Mouse (Mus musculus): ENCODE data around the gene Kcng1.

The Kcng1 gene

DNA sequence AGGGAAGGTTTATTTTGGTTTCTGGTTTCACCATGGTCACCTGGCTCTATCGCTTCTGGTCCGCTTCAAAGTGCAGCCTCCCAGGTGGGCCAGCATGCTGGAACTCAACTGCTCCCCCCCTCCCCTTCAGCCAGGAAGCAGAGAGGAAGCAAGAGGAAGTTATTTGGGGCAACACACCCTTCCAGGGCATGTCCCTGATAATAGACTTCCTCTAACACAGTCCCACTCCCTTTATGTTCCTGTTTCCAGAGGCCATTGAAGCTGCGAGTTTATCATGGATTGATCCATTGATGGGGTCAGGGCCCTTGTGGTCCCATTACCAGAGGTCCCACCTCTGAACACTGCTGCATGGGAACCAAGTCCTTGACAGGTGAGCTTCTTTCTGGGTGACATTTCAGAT lies 21.4 kb downstream of the Kcng1 start:
- DNase-seq (ENCODE audit: low read depth, low spot score) = no peak

DNA sequence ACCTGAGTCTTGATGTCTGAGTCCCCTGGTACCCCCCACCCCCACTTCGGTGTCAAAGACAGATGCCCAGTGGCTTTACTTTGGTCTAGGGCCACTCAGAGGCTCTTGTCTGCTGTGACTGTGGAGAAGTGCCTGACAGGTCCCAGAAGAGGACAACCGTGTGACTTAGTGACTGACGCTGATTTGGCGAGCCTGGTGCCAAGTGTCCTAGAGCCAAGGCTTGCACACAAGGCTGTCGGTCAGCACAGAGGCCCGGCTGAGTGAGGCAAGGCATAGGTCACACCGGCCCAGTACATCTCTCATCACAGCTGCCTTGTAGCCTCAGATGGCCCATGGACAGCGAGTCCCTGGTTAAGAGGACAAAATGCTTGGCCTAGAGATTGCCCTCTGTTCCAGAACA lies 22.5 kb downstream of the Kcng1 start:
- DNase-seq (ENCODE audit: low read depth, low spot score) = no peak

DNA sequence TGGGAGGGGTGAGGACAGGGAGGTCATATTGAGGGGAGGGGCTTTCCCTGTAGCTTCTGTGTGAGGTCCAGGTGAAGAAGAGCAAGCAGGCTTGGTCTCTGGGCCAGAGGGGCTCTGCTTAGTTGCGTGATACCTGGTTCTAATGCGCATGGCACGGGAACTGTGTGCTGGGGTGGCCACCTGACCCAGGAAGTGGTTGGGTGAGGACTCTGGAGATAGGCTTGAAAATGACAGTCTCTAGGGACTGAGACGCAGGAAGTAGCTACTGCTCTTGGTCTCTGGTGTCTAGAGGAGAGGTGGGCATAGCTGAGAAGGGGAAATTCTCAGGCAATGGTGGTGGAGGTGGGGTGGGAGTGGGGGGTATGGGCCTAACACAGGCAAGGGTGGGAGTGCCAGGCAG lies 24.3 kb downstream of the Kcng1 start:
- no peak for DNase-seq (ENCODE audit: low read depth, low spot score)

- DNase-seq (ENCODE audit: low read depth, low spot score) = no peak
These were observed 25.0 kb downstream of the Kcng1 start for GRCm38 (mm10) chr2:168256506-168256905.

GRCm38 (mm10) chr2:168253822-168254221 lies 27.7 kb downstream of the Kcng1 start:
- no peak for DNase-seq (ENCODE audit: low read depth, low spot score)

DNA sequence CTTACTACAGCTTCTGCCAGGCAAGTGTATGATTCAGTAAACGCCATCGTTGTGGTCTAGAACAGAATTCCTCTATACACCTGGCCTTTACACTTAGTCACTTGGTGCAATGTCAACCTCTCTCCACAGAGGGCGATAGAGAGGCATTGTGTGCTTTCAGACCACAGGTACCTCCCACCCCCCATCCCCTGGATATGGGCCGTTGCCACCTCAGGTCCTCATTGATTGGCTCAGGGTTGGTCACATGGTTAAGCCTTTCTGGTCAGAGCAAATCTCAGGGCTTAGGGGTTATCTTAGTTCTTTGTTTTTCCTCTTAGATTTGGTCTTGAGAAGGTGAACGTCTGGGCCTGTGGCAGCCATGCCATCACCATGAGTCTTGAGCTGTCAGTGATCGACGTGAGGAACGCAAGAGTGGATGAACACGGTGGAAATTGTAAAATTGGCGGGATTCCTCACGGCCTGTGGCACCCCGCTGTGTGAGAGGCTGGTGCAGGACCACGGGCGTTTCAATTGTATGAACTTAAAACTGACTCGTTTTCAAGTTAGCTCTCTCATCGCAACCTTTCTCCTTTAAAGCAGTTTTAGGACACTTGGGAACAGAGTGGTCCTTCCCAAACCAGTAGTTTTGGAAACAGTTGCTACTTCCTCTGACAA lies 28.8 kb downstream of the Kcng1 start:
- DNase-seq (ENCODE audit: low read depth, low spot score) = peak; percentile 69

- DNase-seq (ENCODE audit: low read depth, low spot score) = peak; percentile 85
These were observed 31.3 kb downstream of the Kcng1 start for GRCm38 (mm10) chr2:168250270-168250669.

GRCm38 (mm10) chr2:168248856-168249245 lies 32.7 kb downstream of the Kcng1 start:
- no peak for DNase-seq (ENCODE audit: low read depth, low spot score)

GRCm38 (mm10) chr2:168248167-168248855 lies 33.2 kb downstream of the Kcng1 start:
- DNase-seq (ENCODE audit: low read depth, low spot score) = no peak

DNA sequence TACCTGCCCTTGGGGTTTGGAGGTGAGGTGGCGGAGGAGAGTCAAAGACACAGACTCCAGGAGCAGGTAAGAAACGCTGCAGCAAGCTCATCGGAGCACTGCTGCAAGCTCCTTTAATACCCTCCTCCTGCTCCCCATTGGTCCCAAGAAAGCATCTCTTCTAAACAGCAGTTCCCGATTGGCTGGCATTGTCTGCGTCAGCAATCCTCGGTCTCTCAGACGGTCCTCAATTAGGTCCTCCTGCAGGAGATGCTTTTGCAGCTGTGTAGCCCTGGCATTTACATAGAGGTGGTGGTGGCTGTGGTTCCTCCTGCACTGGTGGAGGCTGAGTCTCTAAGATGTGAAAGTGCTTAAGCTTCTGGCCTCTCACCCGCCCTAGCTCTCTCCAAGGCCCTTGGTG lies 36.0 kb downstream of the Kcng1 start:
- DNase-seq (ENCODE audit: low read depth, low spot score) = no peak

DNA sequence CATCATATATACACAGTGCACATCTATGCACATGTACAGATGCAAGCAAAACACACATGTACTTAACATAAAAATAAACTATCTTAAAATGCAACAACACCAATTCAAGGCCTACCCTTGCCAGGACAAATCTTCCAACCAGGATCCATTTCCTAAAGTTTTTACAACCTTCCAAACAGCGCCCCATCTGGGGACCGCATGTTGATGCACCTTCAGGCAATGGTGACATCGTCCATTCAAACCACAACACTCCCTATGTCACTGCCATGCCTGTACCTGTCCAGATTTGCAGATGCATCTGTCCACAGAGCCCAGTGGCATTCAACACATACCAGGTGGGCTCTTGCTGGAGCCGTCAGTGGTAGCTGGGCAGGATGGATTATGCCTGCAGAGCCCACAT lies 38.3 kb downstream of the Kcng1 start:
- no peak for DNase-seq (ENCODE audit: low read depth, low spot score)

DNA sequence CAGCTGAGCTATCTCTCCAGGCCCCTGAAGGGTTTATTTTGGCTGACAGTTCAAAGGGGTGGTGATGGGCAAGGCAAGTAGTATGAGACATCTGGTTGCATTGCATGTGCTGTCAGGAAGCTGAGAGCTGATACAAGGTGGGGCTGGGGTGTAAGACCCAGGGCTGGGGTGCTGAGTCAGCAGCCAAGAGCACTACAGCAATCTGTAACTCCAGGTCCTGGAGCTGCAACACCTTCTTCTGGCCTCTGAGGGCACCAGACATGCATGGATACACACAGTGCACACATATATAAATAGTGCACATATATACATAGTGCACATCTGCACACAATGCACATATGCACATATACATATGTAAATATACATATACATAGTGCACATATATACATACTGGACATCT lies 38.7 kb downstream of the Kcng1 start:
- no peak for DNase-seq (ENCODE audit: low read depth, low spot score)

DNA sequence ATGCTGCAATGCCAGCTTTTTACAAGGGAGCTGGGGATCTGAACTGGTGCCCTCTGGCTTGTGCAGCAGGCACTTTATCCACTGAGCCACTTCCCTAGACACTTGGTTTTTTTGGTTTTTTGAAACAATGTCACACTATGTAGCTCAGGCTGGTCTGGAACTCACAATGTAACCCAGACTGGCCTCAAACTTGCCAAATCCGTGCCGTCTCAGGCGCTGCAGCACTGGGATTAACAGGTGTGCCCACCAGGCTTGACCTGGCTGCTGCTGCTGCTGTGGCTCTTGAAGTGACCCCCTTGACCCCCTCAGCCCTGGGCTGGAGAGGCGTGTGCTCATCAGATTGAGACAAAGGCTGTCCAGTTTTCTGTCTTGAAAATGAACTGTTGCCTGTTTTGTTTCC lies 43.2 kb downstream of the Kcng1 start:
- no peak for DNase-seq (ENCODE audit: low read depth, low spot score)

DNA sequence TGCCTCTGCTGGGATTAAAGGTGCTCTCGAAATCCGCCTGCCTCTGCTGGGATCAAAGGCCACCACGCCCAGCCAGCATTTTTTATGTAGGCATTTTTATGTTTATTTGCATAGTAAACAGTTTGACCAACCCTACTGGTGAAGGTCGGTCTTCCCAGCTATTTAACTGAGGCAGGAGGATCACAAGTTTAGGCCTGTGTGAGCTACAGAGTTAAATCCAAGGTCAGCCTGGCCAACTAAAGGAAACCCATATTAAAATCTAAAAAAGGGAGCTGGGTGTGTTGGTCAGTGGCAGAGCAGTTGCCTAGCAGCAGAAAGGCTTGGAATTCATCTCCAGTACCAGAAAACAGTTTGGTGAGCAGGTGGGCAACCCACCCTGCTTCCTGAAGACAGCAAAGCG lies 48.2 kb downstream of the Kcng1 start:
- no peak for DNase-seq (ENCODE audit: low read depth, low spot score)

DNA sequence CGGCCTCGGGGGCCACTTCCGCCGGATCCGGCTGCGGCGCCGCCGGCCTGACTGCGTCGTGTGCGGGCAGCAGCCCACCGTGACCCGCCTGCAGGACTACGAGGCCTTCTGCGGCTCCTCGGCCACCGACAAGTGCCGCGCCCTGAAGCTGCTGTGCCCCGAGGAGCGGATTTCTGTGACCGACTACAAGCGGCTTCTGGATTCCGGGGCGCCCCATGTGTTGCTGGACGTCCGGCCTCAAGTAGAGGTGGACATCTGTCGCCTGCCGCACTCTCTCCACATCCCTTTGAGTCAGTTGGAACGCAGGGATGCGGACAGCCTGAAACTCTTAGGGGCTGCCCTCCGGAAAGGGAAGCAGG lies 50.1 kb downstream of the Kcng1 start:
- no peak for DNase-seq (ENCODE audit: low read depth, low spot score)

DNA sequence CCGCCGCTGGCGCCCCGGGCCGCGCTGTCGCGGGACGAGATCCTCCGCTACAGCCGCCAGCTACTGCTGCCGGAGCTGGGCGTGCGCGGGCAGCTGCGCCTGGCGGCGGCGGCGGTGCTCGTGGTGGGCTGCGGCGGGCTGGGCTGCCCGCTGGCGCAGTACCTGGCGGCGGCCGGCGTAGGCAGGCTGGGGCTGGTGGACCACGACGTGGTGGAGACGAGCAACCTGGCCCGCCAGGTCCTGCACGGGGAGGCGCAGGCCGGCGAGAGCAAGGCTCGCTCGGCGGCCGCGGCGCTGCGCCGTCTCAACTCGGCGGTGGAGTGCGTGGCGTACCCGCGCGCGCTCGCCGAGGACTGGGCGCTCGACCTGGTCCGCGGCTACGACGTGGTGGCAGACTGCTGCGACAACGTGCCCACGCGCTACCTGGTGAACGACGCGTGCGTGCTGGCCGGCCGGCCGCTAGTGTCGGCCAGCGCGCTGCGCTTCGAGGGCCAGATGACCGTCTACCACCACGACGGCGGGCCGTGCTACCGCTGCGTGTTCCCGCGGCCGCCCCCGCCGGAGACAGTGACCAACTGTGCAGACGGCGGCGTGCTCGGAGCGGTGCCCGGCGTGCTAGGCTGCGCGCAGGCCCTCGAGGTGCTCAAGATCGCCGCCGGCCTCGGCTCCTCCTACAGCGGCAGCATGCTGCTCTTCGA lies 50.6 kb downstream of the Kcng1 start:
- no peak for DNase-seq (ENCODE audit: low read depth, low spot score)

DNA sequence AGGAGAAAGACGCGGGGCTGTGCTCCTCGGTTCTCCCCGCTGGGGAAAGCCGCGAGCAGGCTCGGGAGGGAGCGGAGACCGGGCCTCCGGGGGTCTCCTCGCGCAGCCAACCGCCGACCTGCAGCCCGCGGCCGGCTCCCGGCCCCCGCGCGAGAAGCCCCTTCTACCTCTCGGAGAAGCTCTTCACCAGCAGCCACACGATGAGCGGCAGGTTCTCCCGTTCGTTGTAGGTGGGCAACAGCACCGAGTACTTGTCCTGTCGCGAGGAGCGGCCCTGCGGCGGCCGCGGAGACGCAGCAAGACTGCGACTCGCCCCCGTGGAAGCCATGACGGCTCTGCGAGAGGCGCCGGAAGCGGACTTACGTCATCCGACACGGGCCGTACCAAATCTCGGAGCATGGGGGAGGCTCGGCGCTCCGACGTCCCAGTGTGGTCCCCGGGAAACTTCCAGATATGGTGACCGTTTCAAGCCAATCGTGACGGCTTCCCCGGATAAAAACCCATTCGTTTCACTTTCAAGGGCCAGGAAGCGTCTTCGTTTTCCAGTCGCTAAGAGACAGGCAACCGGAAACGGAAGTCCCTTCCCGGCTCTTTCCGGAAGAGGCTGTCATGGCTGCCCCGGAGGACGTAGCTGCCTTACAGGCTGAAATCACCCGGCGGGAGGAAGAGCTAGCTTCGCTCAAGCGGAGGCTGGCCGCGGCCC lies 51.4 kb downstream of the Kcng1 start, which contains the start of the genes Gm20716, Dpm1 and Mocs3:
Gene Gm20716 (minus strand): TSS at position 339 of the 703 bp plus-strand sequence.
Gene Dpm1 (minus strand): TSS at position 566 of the 703 bp plus-strand sequence.
Gene Mocs3 (plus strand): TSS at position 597 of the 703 bp plus-strand sequence.
- DNase-seq (ENCODE audit: low read depth, low spot score) = peak; percentile 86

GRCm38 (mm10) chr2:168229116-168230025 lies 52.2 kb downstream of the Kcng1 start:
- DNase-seq (ENCODE audit: low read depth, low spot score) = no peak

- DNase-seq (ENCODE audit: low read depth, low spot score) = no peak
These were observed 58.2 kb downstream of the Kcng1 start for GRCm38 (mm10) chr2:168223326-168223725.

DNA sequence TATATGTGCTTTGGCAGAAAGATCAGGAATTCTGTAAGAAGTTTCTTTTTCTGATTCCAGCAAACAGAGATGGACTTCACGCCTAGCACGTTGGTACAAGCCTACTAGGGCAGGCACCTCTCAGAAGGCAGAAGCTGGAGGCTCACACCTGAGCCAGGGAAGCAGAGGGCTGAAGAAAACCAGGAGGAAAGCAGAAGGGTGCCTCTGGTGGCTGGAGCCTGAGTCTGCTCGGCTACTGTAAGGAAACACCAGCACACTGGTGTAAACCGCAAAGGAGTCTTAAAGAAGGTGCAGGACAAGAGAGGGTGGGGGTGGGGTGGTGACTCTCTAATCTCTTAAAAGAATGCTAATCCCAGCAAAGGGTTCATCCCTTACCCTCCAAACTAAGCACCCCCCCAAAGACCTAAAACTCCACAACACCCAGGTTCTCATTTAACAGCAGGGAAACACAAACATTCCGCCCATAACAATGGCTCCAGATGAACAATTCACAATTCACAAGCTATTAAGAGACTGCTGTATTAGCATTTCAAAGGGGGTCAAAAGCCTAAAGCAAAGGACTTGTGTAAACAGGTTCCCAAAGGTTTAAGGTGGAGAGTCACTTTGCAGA lies 67.6 kb downstream of the Kcng1 start:
- no peak for DNase-seq (ENCODE audit: low read depth, low spot score)

Measured in retina, postnatal 7 days (tissue).